Mouse (Mus musculus): ENCODE results near the gene 1700057G04Rik.
"Not testable (repeated sequence)": the region's sequence is repeated elsewhere in the genome, so short reads cannot be mapped to it uniquely, and the experiment has no call there.

The 1700057G04Rik gene

GRCm38 (mm10) chr9:92305075-92305474 is 4.1 kb upstream of the 1700057G04Rik start:
- DNase-seq (ENCODE audit: low read depth, low spot score): no peak

GRCm38 (mm10) chr9:92305620-92306220 is 3.5 kb upstream of the 1700057G04Rik start:
- DNase-seq (ENCODE audit: low read depth, low spot score): no peak

DNA sequence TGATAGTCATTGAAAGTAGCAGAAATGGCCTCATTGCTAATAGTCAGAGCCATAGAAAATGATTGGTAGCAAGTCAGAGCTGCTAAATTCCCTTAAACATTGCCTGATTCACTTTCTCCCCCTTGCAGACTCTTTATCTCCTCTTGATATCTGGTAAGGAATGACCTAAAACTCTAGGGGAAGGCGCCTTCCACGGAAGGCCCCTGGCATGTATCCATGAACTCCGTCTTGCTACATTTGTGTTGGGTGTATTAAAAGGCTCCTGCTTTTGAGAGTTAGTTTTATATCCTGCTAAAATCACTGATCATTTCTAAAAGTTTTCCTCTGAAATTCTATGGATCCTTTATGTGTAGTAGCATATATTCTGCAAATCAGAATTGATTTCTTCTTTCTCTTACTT is 7.6 kb downstream of the 1700057G04Rik start:
- DNase-seq (ENCODE audit: low read depth, low spot score): no peak

GRCm38 (mm10) chr9:92325936-92326335 is 16.8 kb downstream of the 1700057G04Rik start:
- not testable (repeated sequence) for DNase-seq (ENCODE audit: low read depth, low spot score)

GRCm38 (mm10) chr9:92326813-92327212 is 17.6 kb downstream of the 1700057G04Rik start:
- no peak for DNase-seq (ENCODE audit: low read depth, low spot score)

DNA sequence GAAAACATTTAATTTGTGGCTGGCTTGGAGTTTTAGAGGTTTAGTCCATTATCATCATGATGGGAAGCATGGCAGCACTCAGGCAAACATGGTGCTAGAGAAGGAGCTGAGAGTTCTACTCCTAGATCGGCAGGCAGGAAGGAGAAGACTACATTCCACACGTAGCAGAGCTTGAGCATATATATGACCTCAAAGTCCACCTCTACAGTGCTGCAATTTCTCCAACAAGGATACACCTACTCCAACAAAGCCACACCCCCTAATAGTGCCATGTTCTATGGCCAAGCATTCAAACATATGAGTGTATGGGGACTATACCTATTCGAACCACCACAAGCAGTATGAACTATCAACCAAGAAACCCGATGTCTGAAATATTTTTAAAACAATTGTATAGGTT is 22.2 kb downstream of the 1700057G04Rik start:
- no peak for DNase-seq (ENCODE audit: low read depth, low spot score)

DNA sequence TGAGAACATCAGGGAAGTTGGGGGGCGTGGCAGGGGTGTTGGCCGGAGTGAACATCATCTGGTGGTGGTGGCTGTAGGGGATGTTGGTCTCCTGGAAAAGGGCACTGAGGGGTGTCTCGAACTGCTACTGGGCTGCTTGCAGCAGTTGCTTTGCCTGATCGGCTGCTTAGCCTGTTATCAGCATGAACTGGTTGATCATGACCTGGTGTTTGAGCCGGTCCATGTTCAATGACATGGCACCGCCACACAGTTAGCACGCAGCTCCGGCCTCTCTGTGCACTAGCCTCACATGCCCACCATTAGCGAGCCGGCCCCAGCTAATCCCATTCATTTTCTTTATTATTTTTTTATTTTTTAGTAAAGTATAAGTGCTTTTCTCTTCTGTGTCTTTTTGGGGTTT is 25.7 kb downstream of the 1700057G04Rik start:
- DNase-seq (ENCODE audit: low read depth, low spot score): no peak

GRCm38 (mm10) chr9:92335277-92335818 is 26.2 kb downstream of the 1700057G04Rik start:
- no peak for DNase-seq (ENCODE audit: low read depth, low spot score)

GRCm38 (mm10) chr9:92337063-92337462 is 27.9 kb downstream of the 1700057G04Rik start:
- no peak for DNase-seq (ENCODE audit: low read depth, low spot score)

DNA sequence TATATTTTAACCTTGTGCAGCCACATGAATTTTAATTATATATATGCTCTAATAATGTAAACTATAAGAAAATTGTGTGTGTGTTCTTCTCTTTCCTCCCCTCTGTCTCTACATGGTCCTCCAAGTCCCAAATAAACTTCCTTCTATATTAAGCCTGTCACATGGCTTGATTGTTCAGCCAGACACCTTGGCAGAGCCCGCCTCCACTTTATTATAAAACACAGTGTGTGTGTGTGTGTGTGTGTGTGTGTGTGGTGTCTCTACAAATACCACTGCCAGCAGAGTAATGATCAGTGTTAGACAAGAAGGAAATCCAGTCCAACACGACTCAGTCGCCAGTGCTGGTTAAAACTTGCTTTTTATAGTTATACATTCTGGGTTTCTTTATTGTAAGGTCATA is 28.5 kb downstream of the 1700057G04Rik start:
- DNase-seq (ENCODE audit: low read depth, low spot score): no peak

DNA sequence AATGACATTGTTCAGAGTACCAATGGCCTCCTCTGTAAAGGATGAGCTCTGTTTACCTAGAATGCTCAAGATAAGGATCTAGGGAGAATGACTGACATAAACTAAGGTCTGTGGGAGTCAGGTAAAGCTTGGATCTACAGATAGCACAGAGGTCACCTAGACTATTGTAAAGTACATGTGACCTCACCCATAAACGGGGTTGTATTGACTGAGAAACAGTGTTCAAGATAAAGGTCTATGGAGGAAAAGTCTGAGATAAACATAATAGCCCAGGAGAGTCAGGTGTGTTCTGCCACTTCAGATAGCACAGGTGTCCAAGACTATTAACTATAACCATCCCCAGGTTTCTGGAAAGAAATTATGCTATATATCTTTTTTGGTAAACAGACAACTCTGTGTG is 29.8 kb downstream of the 1700057G04Rik start:
- no peak for DNase-seq (ENCODE audit: low read depth, low spot score)

DNA sequence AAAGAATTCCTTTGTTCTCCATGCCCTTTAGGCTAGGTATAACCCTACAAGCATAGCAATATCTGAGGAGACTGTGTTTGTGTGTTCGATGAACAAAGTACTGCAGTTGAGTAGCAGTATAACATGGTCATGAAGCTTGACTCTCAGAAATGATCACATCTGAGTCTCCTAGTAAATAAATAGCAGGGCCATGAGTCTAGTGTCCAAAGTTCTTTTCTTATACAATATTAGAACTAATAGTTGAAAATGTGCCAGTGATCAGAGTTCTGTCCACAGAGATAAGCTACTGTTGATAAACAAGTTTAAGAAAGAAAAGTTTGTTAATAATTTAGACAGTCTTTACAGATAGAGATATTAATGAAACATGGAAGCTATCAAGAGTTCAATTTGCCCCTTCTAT is 42.7 kb downstream of the 1700057G04Rik start:
- DNase-seq (ENCODE audit: low read depth, low spot score): no peak

DNA sequence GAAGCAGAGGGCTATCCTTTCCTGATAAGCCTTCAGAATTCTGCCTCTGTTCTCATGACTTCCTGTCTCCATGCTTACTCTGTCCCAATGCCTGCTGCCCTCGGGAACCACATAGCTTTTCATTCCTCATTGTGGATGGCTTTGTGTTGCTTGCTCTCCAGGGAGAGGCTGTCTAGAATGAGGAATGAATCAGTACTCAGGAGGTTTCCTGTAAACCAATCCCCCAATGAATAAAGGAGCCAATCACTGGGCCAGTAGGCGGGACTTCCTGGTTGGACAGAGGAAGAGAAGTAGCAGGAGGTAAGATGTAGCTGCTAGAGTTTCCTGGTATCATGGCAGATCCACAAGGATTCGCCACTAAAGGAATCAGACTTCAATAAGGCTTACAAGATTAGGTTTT is 44.1 kb downstream of the 1700057G04Rik start:
- DNase-seq (ENCODE audit: low read depth, low spot score): no peak

GRCm38 (mm10) chr9:92360691-92361310 is 51.6 kb downstream of the 1700057G04Rik start:
- DNase-seq (ENCODE audit: low read depth, low spot score): no peak

DNA sequence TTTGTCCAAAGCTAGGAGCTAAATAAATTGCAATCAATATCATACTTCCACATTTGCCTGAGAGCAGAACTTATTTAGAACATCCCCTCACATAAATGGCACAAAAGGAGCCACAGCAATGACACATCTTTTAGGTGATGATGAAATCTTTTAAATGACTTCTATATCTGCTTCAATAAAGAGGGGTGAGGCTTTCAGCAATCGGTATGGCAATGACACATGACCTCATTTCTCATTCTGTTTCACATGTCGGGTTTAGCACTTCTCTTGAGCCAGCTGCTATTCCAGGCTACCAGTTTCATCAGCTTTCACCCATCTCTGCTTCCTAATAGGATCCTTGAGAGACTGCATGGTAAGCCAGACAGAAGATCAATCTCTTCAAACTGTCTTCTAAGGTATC is 54.3 kb downstream of the 1700057G04Rik start:
- DNase-seq (ENCODE audit: low read depth, low spot score): no peak

DNA sequence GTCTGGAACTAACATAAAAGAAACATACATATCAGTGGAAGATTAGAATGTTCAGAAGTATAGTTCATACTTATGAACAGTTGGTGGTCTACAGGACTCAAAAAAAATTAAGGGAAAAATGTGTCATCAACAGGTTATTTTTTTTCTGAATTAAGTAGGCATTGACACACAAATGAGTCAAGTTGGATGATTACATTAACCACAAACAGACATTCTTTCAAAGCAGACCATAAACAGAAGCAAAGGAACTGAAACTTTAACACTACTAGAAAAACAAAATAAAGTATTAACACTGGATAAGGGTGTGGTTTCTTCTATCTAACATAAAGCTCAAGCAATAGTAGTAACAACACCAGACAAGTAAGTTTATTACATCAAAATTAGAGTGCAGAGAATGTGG is 59.7 kb downstream of the 1700057G04Rik start:
- no peak for DNase-seq (ENCODE audit: low read depth, low spot score)

- no peak for DNase-seq (ENCODE audit: low read depth, low spot score)
Observed at GRCm38 (mm10) chr9:92373896-92374295, 64.7 kb downstream of the 1700057G04Rik start.

GRCm38 (mm10) chr9:92374705-92375199 is 65.6 kb downstream of the 1700057G04Rik start:
- DNase-seq (ENCODE audit: low read depth, low spot score): no peak

GRCm38 (mm10) chr9:92375378-92375777 is 66.2 kb downstream of the 1700057G04Rik start:
- no peak for DNase-seq (ENCODE audit: low read depth, low spot score)

DNA sequence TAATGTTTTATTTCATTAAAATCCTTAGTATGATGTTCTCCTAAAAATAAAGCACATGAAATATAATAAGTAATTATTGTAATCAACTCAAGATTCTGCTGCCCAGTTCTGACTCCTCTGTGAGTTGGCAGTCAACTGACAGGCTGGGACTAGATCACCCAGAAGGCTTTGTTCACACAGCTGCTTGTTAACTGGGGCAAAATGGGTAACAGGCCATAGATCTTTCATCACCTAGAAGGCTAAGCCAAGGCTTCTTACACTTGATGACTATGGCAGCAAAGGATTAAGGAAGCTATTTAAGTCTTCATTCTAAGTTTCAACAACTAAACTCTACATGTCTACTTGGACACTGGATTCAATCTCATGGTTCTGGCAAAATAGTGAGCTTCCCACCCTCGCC is 68.8 kb downstream of the 1700057G04Rik start:
- no peak for DNase-seq (ENCODE audit: low read depth, low spot score)

DNA sequence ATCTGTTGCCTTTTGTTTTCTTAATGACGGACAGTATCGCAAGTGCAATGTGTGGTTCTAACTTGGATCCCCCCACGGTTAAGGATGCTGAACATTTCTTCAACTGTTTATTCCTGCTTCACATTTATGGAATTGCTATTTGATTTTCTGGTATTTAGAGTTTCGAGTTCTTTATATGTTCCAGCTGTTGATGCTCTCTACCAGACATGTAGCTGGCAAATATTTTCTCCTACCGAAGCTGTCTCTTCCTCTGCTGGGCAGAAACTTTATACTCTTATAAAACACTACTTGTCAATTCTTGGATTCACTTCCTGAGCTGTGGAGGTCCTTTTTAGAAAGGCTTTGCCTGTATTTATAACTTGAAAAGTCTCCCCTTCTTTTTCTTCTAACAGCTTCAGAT is 70.1 kb downstream of the 1700057G04Rik start:
- no peak for DNase-seq (ENCODE audit: low read depth, low spot score)

DNA sequence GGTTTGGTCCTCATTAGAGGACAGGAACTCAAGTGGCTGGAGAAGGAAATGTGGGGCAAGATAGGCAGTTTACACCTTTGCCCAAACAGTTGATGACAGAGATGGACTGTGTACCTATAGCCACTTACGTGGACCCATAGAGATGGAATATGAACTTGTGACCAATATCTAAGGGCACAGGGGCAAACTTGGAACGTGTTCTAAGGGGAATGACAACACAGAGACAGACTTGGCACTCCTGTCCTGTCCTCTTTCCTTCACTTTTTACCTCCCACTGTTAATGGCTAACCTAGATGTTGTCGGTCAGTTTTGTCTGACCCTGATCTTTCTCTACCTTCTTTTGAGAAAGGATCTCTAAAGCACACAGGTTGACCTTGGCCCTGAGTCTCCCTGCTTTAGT is 74.2 kb downstream of the 1700057G04Rik start:
- DNase-seq (ENCODE audit: low read depth, low spot score): no peak

DNA sequence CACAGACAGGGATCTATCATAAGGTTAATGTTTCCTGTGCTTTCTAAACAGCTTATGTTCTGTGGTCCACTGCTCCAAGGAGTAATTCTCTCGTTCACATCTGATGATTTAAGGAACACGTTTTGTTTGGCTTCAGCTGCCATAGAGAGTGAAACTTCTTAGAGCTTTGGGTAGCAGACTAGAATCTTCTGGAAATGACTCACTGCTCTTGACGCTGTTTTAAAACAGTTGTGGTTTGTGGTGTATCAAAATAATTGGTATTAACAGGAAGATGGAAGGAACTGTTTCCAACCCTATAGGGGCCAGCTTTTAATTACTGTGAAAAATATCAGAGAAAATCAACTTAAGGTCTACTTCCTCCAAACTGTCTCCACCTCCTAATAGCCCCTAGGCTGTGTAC is 75.2 kb downstream of the 1700057G04Rik start:
- DNase-seq (ENCODE audit: low read depth, low spot score): no peak

All from c-Kit-negative CD71-positive TER-119-positive erythroid progenitor cells, embryonic 14.5 days (primary cell).